Mouse (Mus musculus): ENCODE results near the gene Akap9.
"Not testable (repeated sequence)": the region's sequence is repeated elsewhere in the genome, so short reads cannot be mapped to it uniquely, and the experiment has no call there.

Akap9 gene

GRCm38 (mm10) chr5:4040922-4041321 lies 113.1 kb downstream of the Akap9 start:
- DNase-seq, result no peak

GRCm38 (mm10) chr5:4060313-4060712 lies 132.5 kb downstream of the Akap9 start:
- no peak for DNase-seq

- no peak for DNase-seq
Observed at GRCm38 (mm10) chr5:4066476-4067115, 138.7 kb downstream of the Akap9 start.

GRCm38 (mm10) chr5:4067203-4067602 lies 139.3 kb downstream of the Akap9 start:
- no peak for DNase-seq

GRCm38 (mm10) chr5:4079086-4079485 lies 151.2 kb downstream of the Akap9 start:
- DNase-seq, result no peak

- no peak for DNase-seq
Observed at GRCm38 (mm10) chr5:4080861-4081260, 153.0 kb downstream of the Akap9 start.

- no peak for DNase-seq
Observed at GRCm38 (mm10) chr5:4081513-4081912, 153.7 kb downstream of the Akap9 start.

GRCm38 (mm10) chr5:4084948-4085347 lies 157.1 kb downstream of the Akap9 start:
- no peak for DNase-seq

GRCm38 (mm10) chr5:4086309-4086708 lies 158.5 kb downstream of the Akap9 start:
- no peak for DNase-seq

- DNase-seq, result no peak
Observed at GRCm38 (mm10) chr5:4088190-4088589, 160.3 kb downstream of the Akap9 start.

GRCm38 (mm10) chr5:4094471-4094870 lies 166.6 kb downstream of the Akap9 start:
- no peak for DNase-seq

- DNase-seq, result no peak
Observed at GRCm38 (mm10) chr5:4101031-4101430, 173.2 kb downstream of the Akap9 start.

- no peak for DNase-seq
Observed at GRCm38 (mm10) chr5:4101770-4102169, 173.9 kb downstream of the Akap9 start.

GRCm38 (mm10) chr5:4103626-4104340 lies 175.9 kb downstream of the Akap9 start:
- no peak for DNase-seq

- peak; percentile 93 to 95 for DNase-seq
Observed at GRCm38 (mm10) chr5:4104341-4105040, 176.6 kb downstream of the Akap9 start, which contains the start of gene Cyp51. Gene Cyp51, minus strand, starts transcription at chr5:4104746.

- DNase-seq, result peak; percentile 20 to 24
Observed at GRCm38 (mm10) chr5:4105651-4106186, 177.9 kb downstream of the Akap9 start.

- DNase-seq, result not testable (repeated sequence)
Observed at GRCm38 (mm10) chr5:4107056-4107455, 179.2 kb downstream of the Akap9 start.

- no peak for DNase-seq
Observed at GRCm38 (mm10) chr5:4112570-4113098, 184.8 kb downstream of the Akap9 start.
